Mouse (Mus musculus) T-cell, adult 2 months (primary cell): Measurements from ENCODE around the gene Pdzk1.

Source experiments
- DNase-seq: peaks from one replicate; pipeline ENCODE4 v3.0.0; 2022; ENCODE audit warnings: low spot score

Gene Pdzk1

GRCm38 (mm10) chr3:96828984-96829383 lies at the start of gene Pdzk1, which contains the start of gene Cd160:
Gene Pdzk1, plus strand, starts transcription at chr3:96829284.
Gene Cd160, minus strand, starts transcription at chr3:96829351.
- DNase-seq: no peak

DNA sequence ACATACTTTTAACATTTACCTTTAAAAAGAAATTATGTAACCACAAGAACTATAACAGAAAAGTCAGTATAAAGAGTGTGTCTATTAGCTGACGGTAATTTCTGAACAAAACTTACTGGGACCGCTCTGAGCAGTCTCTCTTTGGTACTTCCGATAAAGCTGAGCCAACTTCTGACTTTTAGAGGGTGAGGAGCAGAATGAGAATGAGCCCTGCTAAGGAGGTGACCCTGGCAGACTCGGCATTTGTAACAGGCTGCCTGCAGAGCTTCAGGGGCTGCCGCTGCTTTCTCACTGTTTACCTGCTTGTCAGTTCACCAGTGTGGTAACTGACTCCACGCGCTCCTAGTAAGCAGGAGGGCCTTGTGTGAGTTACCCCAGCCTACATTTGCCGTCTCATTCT lies 46.8 kb upstream of the Pdzk1 start:
- DNase-seq: no peak

GRCm38 (mm10) chr3:96787784-96788183 lies 41.3 kb upstream of the Pdzk1 start:
- no peak for DNase-seq

DNA sequence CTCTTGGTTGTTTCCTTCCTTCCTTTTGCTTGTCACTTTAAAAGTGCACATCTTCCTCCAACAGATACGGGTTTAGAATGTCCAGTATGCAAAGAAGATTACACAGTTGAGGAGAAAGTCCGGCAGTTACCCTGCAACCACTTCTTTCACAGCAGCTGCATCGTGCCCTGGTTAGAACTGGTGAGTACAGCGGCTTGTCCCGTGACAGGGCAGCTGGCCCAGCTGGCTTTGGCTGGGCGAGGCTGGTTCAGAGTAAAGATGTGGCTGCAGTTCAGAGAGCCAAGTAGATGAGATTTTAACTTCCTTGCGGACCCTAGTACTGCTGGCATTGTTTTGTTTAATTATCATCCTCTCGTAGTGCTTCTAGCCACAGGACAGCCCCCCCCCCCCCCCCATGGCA lies 40.6 kb upstream of the Pdzk1 start:
- no peak for DNase-seq

- no peak for DNase-seq
These were observed 28.8 kb upstream of the Pdzk1 start for GRCm38 (mm10) chr3:96800254-96800653.

DNA sequence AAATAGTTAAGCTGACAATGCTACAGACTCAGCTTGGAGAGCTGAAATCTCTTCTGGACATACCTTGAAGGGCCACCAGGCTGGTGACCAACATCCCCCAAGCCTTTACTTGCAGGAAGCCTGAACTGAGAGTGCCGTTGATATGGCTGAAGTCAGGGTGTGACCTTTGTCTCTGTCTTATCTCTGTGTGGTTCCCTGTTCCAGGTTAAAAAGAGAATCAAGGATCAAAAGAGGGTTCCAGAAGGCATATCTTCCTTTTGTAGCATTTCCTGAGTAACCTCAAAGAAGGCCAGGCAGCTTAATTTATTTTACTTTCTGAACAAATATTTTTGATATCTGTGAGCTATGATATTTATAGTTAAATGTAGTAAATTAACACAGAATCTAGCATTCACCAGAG lies 26.9 kb upstream of the Pdzk1 start:
- DNase-seq: no peak

GRCm38 (mm10) chr3:96808136-96808535 lies 20.9 kb upstream of the Pdzk1 start:
- no peak for DNase-seq

- DNase-seq: no peak
These were observed 20.4 kb upstream of the Pdzk1 start for GRCm38 (mm10) chr3:96808651-96809050.

GRCm38 (mm10) chr3:96811232-96811631 lies 17.9 kb upstream of the Pdzk1 start:
- no peak for DNase-seq

GRCm38 (mm10) chr3:96812395-96813091 lies 16.5 kb upstream of the Pdzk1 start:
- peak; percentile 81 for DNase-seq

- DNase-seq: peak; percentile 54
These were observed 16.0 kb upstream of the Pdzk1 start for GRCm38 (mm10) chr3:96813106-96813505.

- no peak for DNase-seq
These were observed 15.4 kb upstream of the Pdzk1 start for GRCm38 (mm10) chr3:96813591-96814244.

- peak; percentile 65 for DNase-seq
These were observed 14.7 kb upstream of the Pdzk1 start for GRCm38 (mm10) chr3:96814342-96814741.

GRCm38 (mm10) chr3:96820116-96820915 lies 8.8 kb upstream of the Pdzk1 start:
- no peak for DNase-seq

GRCm38 (mm10) chr3:96821581-96821980 lies 7.5 kb upstream of the Pdzk1 start:
- no peak for DNase-seq

- DNase-seq: no peak
These were observed 5.4 kb upstream of the Pdzk1 start for GRCm38 (mm10) chr3:96823701-96824100.

DNA sequence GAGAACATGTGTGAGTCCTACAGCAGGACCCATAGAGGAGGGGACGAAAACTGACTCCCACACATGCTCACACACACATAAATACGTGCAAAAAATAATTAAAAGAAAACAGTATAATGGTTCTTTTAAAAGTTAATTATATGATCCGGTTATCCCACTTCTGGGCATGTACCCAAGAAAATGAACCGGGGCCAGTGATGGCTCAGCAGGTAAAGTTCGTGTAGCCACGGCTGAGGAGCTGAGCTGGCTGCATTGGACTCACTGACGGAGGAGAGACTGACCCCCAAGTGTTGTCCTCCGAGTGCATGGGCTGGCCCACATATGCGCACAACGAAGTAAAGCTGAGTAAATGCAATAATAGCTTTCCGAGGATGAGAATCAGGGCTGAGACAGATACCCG lies 4.5 kb upstream of the Pdzk1 start:
- no peak for DNase-seq

DNA sequence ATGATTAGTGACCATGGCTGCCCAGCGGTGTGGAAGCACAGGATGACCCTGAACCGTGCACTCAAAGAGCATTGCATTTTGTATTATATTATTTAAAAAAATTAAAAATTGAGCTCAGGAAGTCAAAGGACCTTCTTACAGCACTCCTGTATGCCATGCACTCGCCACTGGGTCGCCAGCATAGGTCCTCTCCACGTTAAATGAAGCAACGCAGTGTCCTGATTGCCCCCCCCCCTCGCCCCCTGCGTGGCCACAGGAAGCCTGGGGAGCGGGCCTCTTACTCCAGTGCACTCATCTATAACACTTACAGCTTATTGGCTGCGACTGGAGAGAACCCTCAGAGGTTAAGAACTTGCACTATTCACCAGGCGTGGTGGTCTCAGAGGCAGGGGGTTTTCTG lies 3.8 kb upstream of the Pdzk1 start:
- no peak for DNase-seq

GRCm38 (mm10) chr3:96828308-96828864 lies 698 bp upstream of the Pdzk1 start:
- no peak for DNase-seq

DNA sequence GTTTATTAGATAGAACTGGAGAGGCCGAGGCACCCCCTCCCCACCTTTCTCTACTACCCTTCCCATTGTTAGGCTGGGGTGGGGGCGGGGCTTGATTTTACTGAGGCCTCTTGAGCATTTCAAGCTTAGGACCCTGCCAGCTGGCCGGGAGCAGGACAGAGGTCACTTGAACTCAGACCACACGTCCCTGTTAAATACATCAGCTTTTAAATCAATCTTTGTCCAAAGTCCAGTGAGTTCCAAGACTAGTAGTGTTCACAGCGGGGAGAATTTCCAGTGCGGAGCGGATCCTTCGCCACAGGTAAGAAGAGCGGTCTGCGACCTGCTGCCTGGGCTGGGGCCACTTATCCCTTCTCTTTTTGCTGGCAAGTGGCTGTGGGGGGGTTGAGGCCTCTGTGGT lies 772 bp downstream of the Pdzk1 start:
- no peak for DNase-seq

- DNase-seq: no peak
These were observed 3.8 kb downstream of the Pdzk1 start for GRCm38 (mm10) chr3:96832930-96833329.

GRCm38 (mm10) chr3:96834587-96835348 lies 5.7 kb downstream of the Pdzk1 start:
- no peak for DNase-seq
